Mouse (Mus musculus): ENCODE measurements around the gene Iqsec3.

- no peak for TF ChIP-seq ZC3H11A (IDR thresholded peaks at IDR 0.05; ENCODE audit: borderline replicate concordance, low read depth, low read length)
- TF ChIP-seq HCFC1 (IDR thresholded peaks at IDR 0.05; ENCODE audit: borderline replicate concordance, insufficient read depth, low read length), result no peak
- no peak for TF ChIP-seq ZNF384 (IDR thresholded peaks at IDR 0.05; ENCODE audit: low read depth, low read length)
- TF ChIP-seq CHD2 (IDR thresholded peaks at IDR 0.05; ENCODE audit: low read depth, low read length), result no peak
- TF ChIP-seq MAFK (IDR thresholded peaks at IDR 0.05; ENCODE audit: insufficient read depth, low read depth, low read length), result no peak
These were observed 130.3 kb downstream of the Iqsec3 start, which contains the start of gene Slc6a12 for GRCm38 (mm10) chr6:121343026-121343770.
